Mouse (Mus musculus) hindbrain, postnatal 0 days (tissue): ENCODE data around the gene B3gnt9. TPM values are rescaled to one million over a fixed set of nuclear protein-coding genes. Genes with fewer than 3 reads are reported as not detected.
"Not testable (repeated sequence)": the region's sequence is repeated elsewhere in the genome, so short reads cannot be mapped to it uniquely, and the experiment has no call there.

Experiments used
- ATAC-seq: fragments of 200-750 bp; cut with Nextera tagmentation; 2 replicates; pipeline ENCODE4 v1.8.0; 2017; ENCODE audit warnings: mild to moderate bottlenecking, moderate TSS enrichment, moderate library complexity
- DNase-seq: peaks from one replicate; pipeline ENCODE4 v3.0.0-alpha.2; 2015; ENCODE audit warnings: low spot score
- H3K27ac ChIP-seq: fragments of 300-500 bp; sonication (generic); 2 replicates; pipeline ENCODE4 v1.5.1; 2014; ENCODE audit warnings: mild to moderate bottlenecking
- H3K27me3 ChIP-seq: fragments of 300-500 bp; sonication (generic); 2 replicates; pipeline ENCODE4 v1.6.1; 2014; ENCODE audit warnings: low read length, mixed read lengths; ENCODE audit not compliant: insufficient read depth
- H3K36me3 ChIP-seq: fragments of 300-500 bp; sonication (generic); 2 replicates; pipeline ENCODE4 v1.6.1; 2014; ENCODE audit warnings: low read length, mixed read lengths; ENCODE audit not compliant: insufficient read depth
- H3K4me1 ChIP-seq: fragments of 300-500 bp; sonication (generic); 2 replicates; pipeline ENCODE4 v1.6.1; 2014; ENCODE audit warnings: antibody characterized with exemption, low read length, mixed read lengths; ENCODE audit not compliant: insufficient read depth
- H3K4me2 ChIP-seq: fragments of 300-500 bp; sonication (generic); 2 replicates; pipeline ENCODE4 v1.6.1; 2014; ENCODE audit warnings: low read depth, mild to moderate bottlenecking, low read length, moderate library complexity, mixed read lengths
- H3K4me3 ChIP-seq: fragments of 300-500 bp; sonication (generic); 2 replicates; pipeline ENCODE4 v1.5.1; 2014; ENCODE audit warnings: low read length
- H3K9ac ChIP-seq: fragments of 300-500 bp; sonication (generic); replicated peaks from 2 replicates; pipeline ENCODE4 v1.6.1; 2014; ENCODE audit warnings: mild to moderate bottlenecking, low read length, moderate library complexity, mixed read lengths
- H3K9me3 ChIP-seq: fragments of 300-500 bp; sonication (generic); 2 replicates; pipeline ENCODE4 v1.6.1; 2016; ENCODE audit warnings: low read length, mixed read lengths
- CTCF ChIP-seq: IDR thresholded peaks from 2 replicates; pipeline ENCODE4 v1.5.1; 2016; ENCODE audit warnings: antibody characterized with exemption, control low read depth, low read depth
- whole genome bisulfite sequencing: fragments of 180-500 bp; shearing (Covaris S2); extraction: QIAGEN DNeasy Blood & Tissue Kit; methylation state at CpG from one replicate; pipeline ENCODE4 v1.1.7; 2014; 5-methylcytosine and 5-hydroxymethylcytosine counted together
- polyA plus RNA-seq: library from polyadenylated mRNA; unstranded; fragments of >200 nt; fragmentation: Nextera tagmentation; extraction: Ambion mirVana; gene quantifications from 2 replicates; pipeline ENCODE4 v1.2.1, GENCODE M21; 2015
- total RNA-seq: library from RNA; depleted of rRNA; stranded (reverse); fragments of >200 nt; gene quantifications from 2 replicates; pipeline ENCODE4 v1.2.3, GENCODE M21; 2014

B3gnt9 gene
- total and polyA plus RNA-seq, 2 experiments from 2014 or later = 10.7 to 18.8 TPM

- H3K4me1 ChIP-seq = no peaks in the 10 kb centered on the region
- no peak overlapping the region for H3K27ac ChIP-seq
- H3K9me3 ChIP-seq = no peaks in the 10 kb centered on the region
- WGBS = 70% methylated on average over 1 of the region's 1 CpGs
- DNase-seq (no peak), ATAC-seq (no peak)
- H3K4me3 ChIP-seq = no peak overlapping the region
- H3K9ac ChIP-seq = no peak overlapping the region
- no peak for TF ChIP-seq CTCF
- no peaks in the 10 kb centered on the region for H3K27me3 ChIP-seq
- H3K36me3 ChIP-seq = no peaks in the 10 kb centered on the region; the same call in 1 of the 2 replicates
- no peak overlapping the region for H3K4me2 ChIP-seq
These were observed 21.6 kb downstream of the B3gnt9 start for GRCm38 (mm10) chr8:105233126-105233935.

GRCm38 (mm10) chr8:105232321-105232693, 22.6 kb downstream of the B3gnt9 start:
- H3K36me3 ChIP-seq, H3K4me2 ChIP-seq, H3K4me1 ChIP-seq, H3K4me3 ChIP-seq, H3K27ac ChIP-seq, DNase-seq, ATAC-seq, H3K27me3 ChIP-seq, H3K9ac ChIP-seq, H3K9me3 ChIP-seq: not testable (repeated sequence)
- 97% methylated on average over 4 of the region's 4 CpGs for WGBS

GRCm38 (mm10) chr8:105231503-105232320, 23.2 kb downstream of the B3gnt9 start:
- Histone ChIP-seq H3K36me3 (no peaks in the 10 kb centered on the region; the same call in 1 of the 2 replicates), H3K9me3 (no peaks in the 10 kb centered on the region), H3K9ac (no peak overlapping the region), H3K27ac (no peak overlapping the region), H3K4me1 (no peaks in the 10 kb centered on the region), H3K4me3 (no peak overlapping the region), H3K4me2 (no peak overlapping the region), H3K27me3 (no peaks in the 10 kb centered on the region)
- 88% methylated on average over 12 of the region's 12 CpGs for whole genome bisulfite sequencing
- ATAC-seq (no peak), DNase-seq (no peak)
- TF ChIP-seq CTCF = no peak

- no peak for TF ChIP-seq CTCF
- H3K4me1 ChIP-seq = peaks cover 16% of the 10 kb centered on the region; the same call in 1 of the 2 replicates
- peak overlapping the region; percentile 89 for H3K9ac ChIP-seq
- no peaks in the 10 kb centered on the region for H3K9me3 ChIP-seq
- 28% methylated on average over 6 of the region's 6 CpGs for WGBS
- DNase-seq = no peak
- no peak for ATAC-seq
- H3K27me3 ChIP-seq = no peaks in the 10 kb centered on the region
- H3K27ac ChIP-seq = no peak overlapping the region
- peak overlapping the region; percentile 99 for H3K4me3 ChIP-seq
- H3K36me3 ChIP-seq = no peaks in the 10 kb centered on the region
- peak overlapping the region; percentile 86 for H3K4me2 ChIP-seq
These were observed 29.0 kb downstream of the B3gnt9 start for GRCm38 (mm10) chr8:105225917-105226316.

GRCm38 (mm10) chr8:105225272-105225593, 29.7 kb downstream of the B3gnt9 start:
- Histone ChIP-seq H3K4me2 (peak overlapping the region; percentile 86), H3K4me1 (peaks cover 16% of the 10 kb centered on the region; the same call in 1 of the 2 replicates), H3K36me3 (no peaks in the 10 kb centered on the region), H3K4me3 (peak overlapping the region; percentile 99), H3K9ac (peak overlapping the region; percentile 89), H3K9me3 (no peaks in the 10 kb centered on the region), H3K27me3 (no peaks in the 10 kb centered on the region), H3K27ac (peak overlapping the region; percentile 81)
- ATAC-seq = no peak
- 0% methylated on average over 27 of the region's 27 CpGs for WGBS
- no peak for DNase-seq
- TF ChIP-seq CTCF = no peak

GRCm38 (mm10) chr8:105224413-105225271, 30.3 kb downstream of the B3gnt9 start, which contains the start of gene D230025D16Rik:
Gene D230025D16Rik, plus strand, starts transcription at chr8:105225145.
- H3K9me3 ChIP-seq = no peaks in the 10 kb centered on the region
- no peaks in the 10 kb centered on the region for H3K36me3 ChIP-seq
- H3K4me3 ChIP-seq = peak within 1 kb of the TSS; percentile 99
- ATAC-seq (peak; percentile 97), DNase-seq (peak; percentile 97)
- peak within 1 kb of the TSS; percentile 89 for H3K9ac ChIP-seq
- H3K27me3 ChIP-seq = no peaks in the 10 kb centered on the region
- H3K4me1 ChIP-seq = peaks cover 16% of the 10 kb centered on the region; the same call in 1 of the 2 replicates
- peak within 1 kb of the TSS; percentile 81 for H3K27ac ChIP-seq
- H3K4me2 ChIP-seq = peak within 1 kb of the TSS; percentile 86
- WGBS = 2% methylated on average over 34 of the region's 34 CpGs
- no peak for TF ChIP-seq CTCF
